Mouse (Mus musculus): ENCODE measurements at regions not wholly inside any gene's neighbourhood (a gene's known extent, or its start where the extent isn't known, plus 50 kb on each side); places are given as distances from the start of the nearest gene placed in this dataset.

DNA sequence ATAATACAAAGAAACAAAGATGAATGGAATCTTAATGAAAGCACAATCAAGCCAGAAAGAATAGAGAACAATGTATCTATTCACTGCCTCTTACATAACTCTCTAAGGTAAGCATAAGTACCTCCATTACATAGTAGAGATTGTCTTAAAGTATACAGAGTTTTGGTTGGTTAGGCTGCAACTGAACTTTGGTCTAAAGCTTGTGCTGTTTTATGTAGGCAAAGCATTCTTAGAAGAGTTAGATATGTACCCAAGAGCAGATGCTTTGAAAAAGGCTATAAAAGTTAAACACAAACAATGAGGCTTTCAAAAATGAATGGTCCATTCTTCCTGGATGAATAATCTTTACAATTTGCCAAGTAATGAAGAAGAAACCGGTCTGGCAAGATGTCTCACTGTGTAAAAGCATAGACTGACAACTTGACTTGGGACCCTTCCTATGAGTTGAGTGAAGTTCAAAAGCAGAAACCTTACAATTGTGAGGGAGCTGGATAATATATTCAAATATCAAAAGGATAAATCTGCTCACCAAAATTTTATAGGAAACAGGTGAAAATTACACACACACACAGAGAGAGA, 2166.1 kb downstream of the Gm37988 start:
- Histone ChIP-seq H3K4me3 (replicated peaks in 1 of 3; ENCODE audit: low read depth in 2 of 3, low read length in 2 of 3, poor library complexity in 1 of 3) (no peak overlapping the region), H3K27ac (ENCODE audit: insufficient read depth, low read depth) (no peak overlapping the region), H3K4me1 (ENCODE audit: control insufficient read depth in 1 of 2, insufficient read depth in 2 of 2) (peaks cover 0 to 11% of the 10 kb centered on the region in 2 experiments; a peak in 2 of 4 replicates), H3K9ac (ENCODE audit: insufficient read depth, low read depth) (no peak overlapping the region), H3K4me2 (ENCODE audit: insufficient read depth, low read depth, poor library complexity, severe bottlenecking) (no peak overlapping the region), H3K36me3 (replicated peaks in 1 of 2; ENCODE audit: control insufficient read depth in 1 of 2, insufficient read depth in 1 of 2, low read length in 1 of 2) (no peaks in the 10 kb centered on the region), H3K27me3 (replicated peaks) (no peaks in the 10 kb centered on the region), H3K79me2 (replicated peaks; ENCODE audit: control insufficient read depth, extremely low read depth, insufficient read depth, poor library complexity, severe bottlenecking) (no peaks in the 10 kb centered on the region), H3K9me3 (replicated peaks; ENCODE audit: low read length) (no peaks in the 10 kb centered on the region)
- no peak for DNase-seq (ENCODE audit: extremely low read depth)
- TF ChIP-seq KAT2A (IDR thresholded peaks at IDR 0.05; ENCODE audit: insufficient replicate concordance, low read length) (no peak), TCF12 (IDR thresholded peaks at IDR 0.05; ENCODE audit: low read depth, low read length) (no peak), SIN3A (IDR thresholded peaks at IDR 0.05; ENCODE audit: low read length) (no peak), MAX (IDR thresholded peaks at IDR 0.05; ENCODE audit: low read length) (no peak), POLR2AphosphoS2 (IDR thresholded peaks at IDR 0.05; ENCODE audit: low read depth, low read length) (no peak), ZNF384 (IDR thresholded peaks at IDR 0.05; ENCODE audit: low read depth, low read length) (no peak), POLR2A (IDR thresholded peaks at IDR 0.05; ENCODE audit: low read depth, low read length) (no peak), EP300 (IDR thresholded peaks at IDR 0.05; ENCODE audit: low read length) (no peak), MAZ (IDR thresholded peaks at IDR 0.05; ENCODE audit: low read depth, low read length) (no peak), RAD21 (IDR thresholded peaks at IDR 0.05; ENCODE audit: low read depth, low read length) (no peak), USF2 (conservative IDR thresholded peaks at IDR 0.05; ENCODE audit: low read depth, low read length) (no peak), UBTF (IDR thresholded peaks at IDR 0.05; ENCODE audit: low read depth, low read length) (no peak), BHLHE40 (IDR thresholded peaks at IDR 0.05; ENCODE audit: low read depth, low read length) (no peak), CHD2 (IDR thresholded peaks at IDR 0.05; ENCODE audit: low read length) (no peak)
- dilution Hi-C loops (cut with MboI; ENCODE audit: extremely low pct_ligation_motif_present, extremely low pct_unique_long_range_greater_than_20kb, low sequenced_read_pairs) (no loop called here), in situ Hi-C loops (cut with MboI; ENCODE audit: low pct_ligation_motif_present, low pct_unique_long_range_greater_than_20kb, low sequenced_read_pairs) (no loop called here)

GRCm38 (mm10) chr1:6979626-6980025, 2171.9 kb downstream of the Gm37988 start:
- Histone ChIP-seq H3K27me3 (replicated peaks) (no peaks in the 10 kb centered on the region), H3K79me2 (replicated peaks; ENCODE audit: control insufficient read depth, extremely low read depth, insufficient read depth, poor library complexity, severe bottlenecking) (no peaks in the 10 kb centered on the region), H3K4me1 (ENCODE audit: control insufficient read depth in 1 of 2, insufficient read depth in 2 of 2) (peaks cover 0 to 11% of the 10 kb centered on the region in 2 experiments; a peak in 1 of 4 replicates), H3K4me3 (replicated peaks in 1 of 3; ENCODE audit: low read depth in 2 of 3, low read length in 2 of 3, poor library complexity in 1 of 3) (no peak overlapping the region), H3K4me2 (ENCODE audit: insufficient read depth, low read depth, poor library complexity, severe bottlenecking) (no peak overlapping the region), H3K36me3 (replicated peaks in 1 of 2; ENCODE audit: control insufficient read depth in 1 of 2, insufficient read depth in 1 of 2, low read length in 1 of 2) (no peaks in the 10 kb centered on the region), H3K9me3 (replicated peaks; ENCODE audit: low read length) (no peaks in the 10 kb centered on the region), H3K27ac (ENCODE audit: insufficient read depth, low read depth) (no peak overlapping the region), H3K9ac (ENCODE audit: insufficient read depth, low read depth) (no peak overlapping the region)
- dilution Hi-C loops (cut with MboI; ENCODE audit: extremely low pct_ligation_motif_present, extremely low pct_unique_long_range_greater_than_20kb, low sequenced_read_pairs) (no loop called here), in situ Hi-C loops (cut with MboI; ENCODE audit: low pct_ligation_motif_present, low pct_unique_long_range_greater_than_20kb, low sequenced_read_pairs) (loop anchor here (10.0 kb wide), 1 partner anchor 575 kb away; no protein-coding TSS in a partner anchor)
- TF ChIP-seq ZMIZ1 (IDR thresholded peaks at IDR 0.05; ENCODE audit: low read depth, low read length), result no peak
- peak in 1 of 2 experiments; percentile 44; a peak in 2 of 4 replicates for TF ChIP-seq CTCF (conservative IDR thresholded peaks at IDR 0.05 in 1 of 2, IDR thresholded peaks at IDR 0.05 in 1 of 2; ENCODE audit: low read depth in 2 of 2, low read length in 2 of 2)
- TF ChIP-seq RAD21 (IDR thresholded peaks at IDR 0.05; ENCODE audit: low read depth, low read length), result peak; percentile 52
- peak; percentile 20; the same call in 1 of the 2 replicates for TF ChIP-seq SMC3 (IDR thresholded peaks at IDR 0.05; ENCODE audit: low read depth, low read length)
- no peak for DNase-seq (ENCODE audit: extremely low read depth)

All from CH12.LX (cell line).